Mouse (Mus musculus) myocyte (in vitro differentiated cells): ENCODE data around the gene C4b.

Experiments used
- E2F4 ChIP-seq: IDR thresholded peaks from one replicate; pipeline ENCODE4 v1.6.1; 2011; ENCODE audit warnings: mild to moderate bottlenecking, control low read depth, moderate library complexity; ENCODE audit not compliant: insufficient read depth
- MYOD1 ChIP-seq, 3 experiments: IDR thresholded peaks; one replicate each; pipeline ENCODE4 v1.6.1; 2011; ENCODE audit warnings: control low read depth in 2 of 3, low read depth in 2 of 3, mild to moderate bottlenecking in 2 of 3, moderate library complexity in 1 of 3; ENCODE audit not compliant: insufficient read length in 2 of 3, control insufficient read depth in 1 of 3
- POLR2A ChIP-seq: IDR thresholded peaks from one replicate; pipeline ENCODE4 v1.6.1; 2011; ENCODE audit warnings: low read depth, mild to moderate bottlenecking, control low read depth, moderate library complexity; ENCODE audit not compliant: insufficient read length
- TCF12 ChIP-seq: IDR thresholded peaks from one replicate; pipeline ENCODE4 v1.6.1; 2011; ENCODE audit warnings: mild to moderate bottlenecking, control low read depth; ENCODE audit not compliant: poor library complexity, insufficient read depth, severe bottlenecking
- USF1 ChIP-seq: IDR thresholded peaks from one replicate; pipeline ENCODE4 v1.6.1; 2011; ENCODE audit warnings: low read depth, mild to moderate bottlenecking, control low read depth, moderate library complexity

- no peak for TF ChIP-seq POLR2A
- no peak for TF ChIP-seq TCF12
- TF ChIP-seq USF1: no peak
- TF ChIP-seq E2F4: no peak
- TF ChIP-seq MYOD1 (IDR thresholded peaks at IDR 0.05; ENCODE audit: control insufficient read depth in 1 of 3, insufficient read length in 2 of 3, low read depth in 2 of 3): no peak
Observed at GRCm38 (mm10) chr17:34746531-34746930, 2.8 kb upstream of the C4b start.
